Mouse (Mus musculus) ovary, postnatal 36 days (tissue): ENCODE results near the gene Pten.
"Not testable (repeated sequence)": the region's sequence is repeated elsewhere in the genome, so short reads cannot be mapped to it uniquely, and the experiment has no call there.

Source experiments
- DNase-seq: peaks from one replicate; pipeline ENCODE4 v3.0.0; 2022; ENCODE audit warnings: low spot score, mixed read lengths

Gene Pten

GRCm38 (mm10) chr19:32808690-32809089, 51.4 kb downstream of the Pten start:
- no peak for DNase-seq

GRCm38 (mm10) chr19:32809117-32809516, 51.8 kb downstream of the Pten start:
- no peak for DNase-seq

- no peak for DNase-seq
Observed at GRCm38 (mm10) chr19:32818759-32819158, 61.5 kb downstream of the Pten start.

GRCm38 (mm10) chr19:32822959-32823358, 65.7 kb downstream of the Pten start:
- not testable (repeated sequence) for DNase-seq

GRCm38 (mm10) chr19:32826616-32827015, 69.3 kb downstream of the Pten start:
- DNase-seq: no peak

GRCm38 (mm10) chr19:32829871-32830270, 72.6 kb downstream of the Pten start:
- no peak for DNase-seq

GRCm38 (mm10) chr19:32831286-32831685, 74.0 kb downstream of the Pten start:
- DNase-seq: no peak

- DNase-seq: no peak
Observed at GRCm38 (mm10) chr19:32840491-32840890, 83.2 kb downstream of the Pten start.

- DNase-seq: no peak
Observed at GRCm38 (mm10) chr19:32844486-32844885, 87.2 kb downstream of the Pten start.

GRCm38 (mm10) chr19:32848041-32848440, 90.7 kb downstream of the Pten start:
- no peak for DNase-seq

GRCm38 (mm10) chr19:32852306-32852705, 95.0 kb downstream of the Pten start:
- no peak for DNase-seq

GRCm38 (mm10) chr19:32861675-32862575, 104.6 kb downstream of the Pten start:
- DNase-seq: no peak

GRCm38 (mm10) chr19:32866765-32867164, 109.5 kb downstream of the Pten start:
- DNase-seq: no peak

GRCm38 (mm10) chr19:32867181-32867897, 110.0 kb downstream of the Pten start:
- no peak for DNase-seq

- no peak for DNase-seq
Observed at GRCm38 (mm10) chr19:32868560-32868959, 111.3 kb downstream of the Pten start.

GRCm38 (mm10) chr19:32869053-32869680, 111.9 kb downstream of the Pten start:
- no peak for DNase-seq

- DNase-seq: no peak
Observed at GRCm38 (mm10) chr19:32873904-32874637, 116.8 kb downstream of the Pten start.
